ENCODE assay signal across 25 mouse cellular contexts in the genomic region with DNA sequence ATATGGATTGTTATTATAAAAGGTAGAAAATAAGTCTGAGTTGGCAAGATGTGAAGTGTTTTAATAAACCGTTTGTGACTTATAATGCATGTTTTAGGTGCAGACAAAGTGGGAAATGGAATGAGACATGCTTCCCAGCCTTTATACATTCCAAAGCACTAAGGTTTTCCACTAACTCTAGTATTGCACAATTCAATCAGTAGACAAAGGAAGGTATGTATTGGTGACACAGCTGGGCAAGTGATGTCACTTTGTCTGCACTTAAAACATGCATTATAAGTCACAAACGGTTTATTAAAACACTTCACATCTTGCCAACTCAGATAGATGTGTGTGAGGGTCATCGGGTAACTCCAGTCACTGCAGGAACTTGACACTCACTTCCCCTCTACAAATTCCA.
"Had no signal": no experiment of that assay in that cellular context is flagged by ENCODE, and none has a peak within 500 bp of the region (broad histone marks: within the 10 kb centered on the region; RNA-seq: fewer than 3 reads in every experiment).

No protein-coding gene starts in this region.

- H3K27me3 ChIP-seq: embryonic facial prominence, embryonic 12.5 days; embryonic facial prominence, embryonic 13.5 days; embryonic facial prominence, embryonic 15.5 days; forebrain, embryonic 12.5 days; forebrain, embryonic 13.5 days; forebrain, embryonic 15.5 days had no signal

- H3K36me3 ChIP-seq: embryonic facial prominence, embryonic 10.5 days; embryonic facial prominence, embryonic 12.5 days; embryonic facial prominence, embryonic 13.5 days; embryonic facial prominence, embryonic 15.5 days; forebrain, embryonic 10.5 days; forebrain, embryonic 12.5 days; forebrain, embryonic 15.5 days; heart, embryonic 10.5 days had no signal

- H3K4me2 ChIP-seq: embryonic facial prominence, embryonic 12.5 days; embryonic facial prominence, embryonic 13.5 days; embryonic facial prominence, embryonic 15.5 days; forebrain, embryonic 12.5 days; forebrain, embryonic 13.5 days; forebrain, embryonic 15.5 days had no signal

- H3K4me3 ChIP-seq: embryonic facial prominence, embryonic 10.5 days; embryonic facial prominence, embryonic 12.5 days; embryonic facial prominence, embryonic 13.5 days; embryonic facial prominence, embryonic 15.5 days; erythroblast, embryonic 14.5 days; forebrain, embryonic 10.5 days; forebrain, embryonic 12.5 days; forebrain, embryonic 13.5 days; forebrain, embryonic 15.5 days; gastrocnemius, adult 2 months; heart, adult 2 months; heart, embryonic 10.5 days had no signal

- DNase-seq: cerebellum, adult 9-10 months; cerebellum, adult 9-11 months; cerebellum, postnatal 14 days; cerebellum, postnatal 25 days; cerebellum, postnatal 36 days; embryo, embryonic 11 days; forebrain, postnatal 0 days; gastrocnemius, adult 2 months; gastrocnemius, postnatal 10 days; gastrocnemius, postnatal 14 days; gastrocnemius, postnatal 25 days; gastrocnemius, postnatal 36 days; heart, adult 11 months; heart, adult 18-20 months; heart, adult 2 months had no signal
